In the genomic region with DNA sequence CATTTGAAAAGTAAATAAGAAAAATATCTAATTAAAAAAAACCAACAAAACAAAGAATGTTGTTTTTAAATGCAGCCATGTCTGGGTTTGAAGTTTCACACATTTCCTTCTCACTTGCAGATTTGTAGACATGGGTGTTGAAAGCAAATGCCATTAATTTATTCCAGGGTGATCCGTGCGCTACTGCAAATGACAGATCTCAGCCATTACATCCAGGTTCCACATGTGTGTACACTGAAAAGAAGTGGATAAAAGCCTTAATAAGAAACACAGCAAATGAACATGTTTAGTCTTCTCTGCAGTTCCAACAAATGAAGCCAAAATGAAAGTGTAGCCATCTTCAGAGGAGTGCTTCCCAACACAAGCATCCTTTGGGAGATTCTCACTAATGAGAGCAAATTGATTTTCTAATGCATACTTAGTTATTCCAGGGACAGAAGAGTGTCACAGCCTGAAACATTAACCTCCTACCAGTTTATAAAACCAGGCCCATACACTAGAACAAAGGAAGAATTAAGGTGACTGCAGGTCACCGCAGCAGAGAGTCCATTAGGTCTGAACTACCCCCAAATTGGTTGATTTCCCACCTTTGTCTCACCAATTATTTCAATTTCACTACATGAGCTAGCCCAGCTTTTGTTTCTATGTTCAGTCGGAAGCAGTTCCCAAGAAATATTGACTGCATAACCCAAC, we compare ENCODE assay signal across 19 mouse cellular contexts.
DNase-seq lines count a peak whose midpoint lies in the region; ATAC-seq and TF ChIP-seq lines count a peak whose summit lies in the region.
"Had no signal": no experiment of that assay in that cellular context is flagged by ENCODE, and none has a peak within 500 bp of the region (broad histone marks: within the 10 kb centered on the region; RNA-seq: fewer than 3 reads in every experiment).

No protein-coding gene starts in this region.

- WGBS in lung, embryonic 14.5 days = 53% methylated on average over 4 of the region's 4 CpGs
- WGBS in forebrain, embryonic 13.5 days = 24% methylated on average over 4 of the region's 4 CpGs
- WGBS in midbrain, embryonic 13.5 days = 57% methylated on average over 4 of the region's 4 CpGs
- WGBS in thymus, adult 2 months = 94% methylated on average over 4 of the region's 4 CpGs
- 68% methylated on average over 4 of the region's 4 CpGs for WGBS in kidney, embryonic 14.5 days

- no peaks in the 10 kb centered on the region for H3K27me3 ChIP-seq in lung, embryonic 14.5 days (ENCODE audit: insufficient read depth, low read length)
- no peaks in the 10 kb centered on the region for H3K27me3 ChIP-seq in forebrain, embryonic 13.5 days
- no peaks in the 10 kb centered on the region for H3K27me3 ChIP-seq in midbrain, embryonic 13.5 days
- H3K27me3 ChIP-seq in thymus, adult 2 months (ENCODE audit: control insufficient read depth, insufficient read depth, low read length) = no peaks in the 10 kb centered on the region
- H3K27me3 ChIP-seq in kidney, embryonic 14.5 days (ENCODE audit: control insufficient read depth, insufficient read depth, low read length) = no peaks in the 10 kb centered on the region
- H3K27me3 ChIP-seq: liver, embryonic 12.5 days; stomach, embryonic 15.5 days had no signal

- H3K4me2 ChIP-seq in lung, embryonic 14.5 days = no peak overlapping the region
- H3K4me2 ChIP-seq in forebrain, embryonic 13.5 days = no peak overlapping the region
- no peak overlapping the region for H3K4me2 ChIP-seq in midbrain, embryonic 13.5 days (replicated peaks)
- H3K4me2 ChIP-seq in kidney, embryonic 14.5 days (replicated peaks; ENCODE audit: low read depth, low read length) = no peak overlapping the region
- H3K4me2 ChIP-seq: liver, embryonic 12.5 days; stomach, embryonic 15.5 days had no signal

- no peak for TF ChIP-seq POLR2A in thymus, adult 2 months (IDR thresholded peaks at IDR 0.05; ENCODE audit: control insufficient read depth, extremely low read depth, insufficient read depth, low read length, poor library complexity)

- H3K36me3 ChIP-seq in lung, embryonic 14.5 days (ENCODE audit: insufficient read depth) = no peaks in the 10 kb centered on the region
- no peaks in the 10 kb centered on the region for H3K36me3 ChIP-seq in forebrain, embryonic 13.5 days (ENCODE audit: poor library complexity, severe bottlenecking)
- no peaks in the 10 kb centered on the region for H3K36me3 ChIP-seq in midbrain, embryonic 13.5 days
- no peaks in the 10 kb centered on the region for H3K36me3 ChIP-seq in thymus, adult 2 months (ENCODE audit: control insufficient read depth, insufficient read depth, low read length)
- no peaks in the 10 kb centered on the region for H3K36me3 ChIP-seq in kidney, embryonic 14.5 days (ENCODE audit: control insufficient read depth, insufficient read depth, low read length)
- H3K36me3 ChIP-seq: heart, embryonic 10.5 days; liver, embryonic 12.5 days; stomach, embryonic 15.5 days had no signal

- no peak overlapping the region for H3K9ac ChIP-seq in lung, embryonic 14.5 days
- H3K9ac ChIP-seq in forebrain, embryonic 13.5 days = no peak overlapping the region
- no peak overlapping the region for H3K9ac ChIP-seq in midbrain, embryonic 13.5 days (replicated peaks)
- H3K9ac ChIP-seq in kidney, embryonic 14.5 days (ENCODE audit: low read depth, low read length) = no peak overlapping the region
- H3K9ac ChIP-seq: liver, embryonic 12.5 days; stomach, embryonic 15.5 days had no signal

- no peak overlapping the region for H3K4me3 ChIP-seq in lung, embryonic 14.5 days (ENCODE audit: low read depth, low read length)
- H3K4me3 ChIP-seq in forebrain, embryonic 13.5 days = no peak overlapping the region
- no peak overlapping the region for H3K4me3 ChIP-seq in midbrain, embryonic 13.5 days (replicated peaks)
- no peak overlapping the region for H3K4me3 ChIP-seq in thymus, adult 2 months (ENCODE audit: control insufficient read depth, insufficient read depth, low read length)
- no peak overlapping the region for H3K4me3 ChIP-seq in kidney, embryonic 14.5 days (ENCODE audit: low read length)
- H3K4me3 ChIP-seq: heart, embryonic 10.5 days; liver, embryonic 12.5 days; stomach, embryonic 15.5 days had no signal

- H3K4me1 ChIP-seq in lung, embryonic 14.5 days (ENCODE audit: insufficient read depth) = peaks cover 6% of the 10 kb centered on the region
- H3K4me1 ChIP-seq in forebrain, embryonic 13.5 days = peaks cover 12% of the 10 kb centered on the region
- H3K4me1 ChIP-seq in midbrain, embryonic 13.5 days (replicated peaks) = peaks cover 6% of the 10 kb centered on the region; the same call in 1 of the 2 replicates
- H3K4me1 ChIP-seq in thymus, adult 2 months (replicated peaks; ENCODE audit: control insufficient read depth, insufficient read depth, low read length) = no peaks in the 10 kb centered on the region
- H3K4me1 ChIP-seq in kidney, embryonic 14.5 days (ENCODE audit: control insufficient read depth, insufficient read depth, low read length) = no peaks in the 10 kb centered on the region
- H3K4me1 ChIP-seq: heart, embryonic 10.5 days; liver, embryonic 12.5 days; stomach, embryonic 15.5 days had no signal

- peak overlapping the region; percentile 80 for H3K27ac ChIP-seq in lung, embryonic 14.5 days (ENCODE audit: low read depth)
- H3K27ac ChIP-seq in forebrain, embryonic 13.5 days = peak overlapping the region; percentile 79
- no peak overlapping the region for H3K27ac ChIP-seq in midbrain, embryonic 13.5 days
- H3K27ac ChIP-seq in thymus, adult 2 months (ENCODE audit: control insufficient read depth, insufficient read depth, low read length) = no peak overlapping the region
- no peak overlapping the region for H3K27ac ChIP-seq in kidney, embryonic 14.5 days (ENCODE audit: low read depth, low read length)
- H3K27ac ChIP-seq: heart, embryonic 10.5 days; liver, embryonic 12.5 days; stomach, embryonic 15.5 days had no signal

- no peaks in the 10 kb centered on the region for H3K9me3 ChIP-seq in lung, embryonic 14.5 days (ENCODE audit: low read depth, low read length)
- no peaks in the 10 kb centered on the region for H3K9me3 ChIP-seq in forebrain, embryonic 13.5 days (replicated peaks)
- H3K9me3 ChIP-seq in midbrain, embryonic 13.5 days = no peaks in the 10 kb centered on the region
- H3K9me3 ChIP-seq in kidney, embryonic 14.5 days (ENCODE audit: control insufficient read depth, low read length) = no peaks in the 10 kb centered on the region
- H3K9me3 ChIP-seq: heart, embryonic 10.5 days; liver, embryonic 12.5 days; stomach, embryonic 15.5 days had no signal

- TF ChIP-seq CTCF in lung, embryonic 14.5 days (IDR thresholded peaks at IDR 0.05; ENCODE audit: low read depth) = no peak
- TF ChIP-seq CTCF in thymus, adult 2 months (IDR thresholded peaks at IDR 0.05; ENCODE audit: borderline replicate concordance, control insufficient read depth, extremely low read depth, insufficient read depth, low read length, poor library complexity) = no peak

- no peak for DNase-seq in lung, embryonic 14.5 days
- no peak for DNase-seq in lung, postnatal 14 days
- DNase-seq in brain, embryonic 18.5 days (ENCODE audit: low read depth, low spot score) = peak; percentile 18
- DNase-seq in thymus, postnatal 0 days (ENCODE audit: low spot score) = no peak
- no peak for DNase-seq in thymus, adult 2 months
- DNase-seq: cerebellum, adult 11 months; cerebellum, postnatal 36 days; heart, postnatal 10 days; kidney, adult 2 months; lung, postnatal 10 days; right cerebral cortex, postnatal 14 days; thymus, postnatal 36 days had no signal

- ATAC-seq in lung, embryonic 14.5 days (ENCODE audit: insufficient read depth) = peak; percentile 77
- ATAC-seq in forebrain, embryonic 13.5 days = peak; percentile 76
- 0 out of 2 replicates have a peak, but pooled peaks have one; percentile 34 for ATAC-seq in midbrain, embryonic 13.5 days
- no peak for ATAC-seq in kidney, embryonic 14.5 days (ENCODE audit: low FRiP score, low TSS enrichment)
- ATAC-seq: liver, embryonic 12.5 days; Patski had no signal

Comparison
In these comparisons a context has a peak if more than half of its experiments do, and no peak if none do; other contexts are left out.
1. H3K27ac ChIP-seq: peak in lung, embryonic 14.5 days (single experiment) and forebrain, embryonic 13.5 days (single experiment); none in midbrain, embryonic 13.5 days (single experiment), thymus, adult 2 months (single experiment) and kidney, embryonic 14.5 days (single experiment).